Mouse (Mus musculus): ENCODE measurements at regions not wholly inside any gene's neighbourhood (a gene's known extent, or its start where the extent isn't known, plus 50 kb on each side); places are given as distances from the start of the nearest gene placed in this dataset.

GRCm38 (mm10) chr16:77365254-77365653 is 236.6 kb downstream of the Gm11146 start:
- no peak overlapping the region for H3K27ac ChIP-seq (ENCODE audit: low read depth, low read length)
- H3K9me3 ChIP-seq (ENCODE audit: control insufficient read depth, low read length), result no peaks in the 10 kb centered on the region
- no peak overlapping the region for H3K4me2 ChIP-seq (replicated peaks; ENCODE audit: low read depth, low read length)
- no peaks in the 10 kb centered on the region for H3K4me1 ChIP-seq (ENCODE audit: control insufficient read depth, insufficient read depth, low read length)
- H3K4me3 ChIP-seq (ENCODE audit: low read length), result no peak overlapping the region
- no peak for ATAC-seq (ENCODE audit: low FRiP score, low TSS enrichment)
- H3K36me3 ChIP-seq (ENCODE audit: control insufficient read depth, insufficient read depth, low read length), result no peaks in the 10 kb centered on the region
- H3K9ac ChIP-seq (ENCODE audit: low read depth, low read length), result no peak overlapping the region
- H3K27me3 ChIP-seq (ENCODE audit: control insufficient read depth, insufficient read depth, low read length), result no peaks in the 10 kb centered on the region
- WGBS, result 66% methylated on average over 2 of the region's 2 CpGs

- no peak for ATAC-seq (ENCODE audit: low FRiP score, low TSS enrichment)
- H3K36me3 ChIP-seq (ENCODE audit: control insufficient read depth, insufficient read depth, low read length), result no peaks in the 10 kb centered on the region
- H3K9me3 ChIP-seq (ENCODE audit: control insufficient read depth, low read length), result no peaks in the 10 kb centered on the region
- no peaks in the 10 kb centered on the region for H3K27me3 ChIP-seq (ENCODE audit: control insufficient read depth, insufficient read depth, low read length)
- no peak overlapping the region for H3K4me3 ChIP-seq (ENCODE audit: low read length)
- H3K27ac ChIP-seq (ENCODE audit: low read depth, low read length), result no peak overlapping the region
- no peak overlapping the region for H3K4me2 ChIP-seq (replicated peaks; ENCODE audit: low read depth, low read length)
- WGBS, result 91% methylated on average over 3 of the region's 3 CpGs
- no peak overlapping the region for H3K9ac ChIP-seq (ENCODE audit: low read depth, low read length)
- H3K4me1 ChIP-seq (ENCODE audit: control insufficient read depth, insufficient read depth, low read length), result no peaks in the 10 kb centered on the region
Observed at GRCm38 (mm10) chr16:77364439-77364838, 237.5 kb downstream of the Gm11146 start.

DNA sequence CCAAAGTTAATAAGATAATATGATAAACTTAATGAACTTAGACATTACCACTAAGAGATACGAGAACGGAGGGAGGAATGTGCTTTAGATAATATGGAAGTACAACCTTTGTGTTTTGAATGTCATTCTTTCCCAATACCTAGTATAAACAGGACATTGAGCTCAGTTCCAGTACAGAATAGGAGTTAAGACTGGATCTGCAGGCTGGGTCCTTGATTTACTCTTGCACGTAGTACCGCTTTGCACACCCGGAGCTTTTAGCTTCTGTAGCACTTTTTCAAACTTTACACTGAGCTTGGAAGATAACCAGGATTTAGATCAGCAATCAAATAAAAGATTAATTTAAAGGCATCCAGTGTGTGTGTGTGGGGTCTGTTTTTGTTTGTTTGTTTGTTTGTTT is 242.7 kb downstream of the Gm11146 start:
- Histone ChIP-seq H3K4me3 (ENCODE audit: low read length) (no peak overlapping the region), H3K36me3 (ENCODE audit: control insufficient read depth, insufficient read depth, low read length) (no peaks in the 10 kb centered on the region), H3K4me2 (replicated peaks; ENCODE audit: low read depth, low read length) (no peak overlapping the region), H3K9me3 (ENCODE audit: control insufficient read depth, low read length) (no peaks in the 10 kb centered on the region), H3K9ac (ENCODE audit: low read depth, low read length) (no peak overlapping the region), H3K27me3 (ENCODE audit: control insufficient read depth, insufficient read depth, low read length) (no peaks in the 10 kb centered on the region), H3K27ac (ENCODE audit: low read depth, low read length) (no peak overlapping the region), H3K4me1 (ENCODE audit: control insufficient read depth, insufficient read depth, low read length) (no peaks in the 10 kb centered on the region)
- WGBS, result 90% methylated on average over 5 of the region's 5 CpGs
- ATAC-seq (ENCODE audit: low FRiP score, low TSS enrichment), result no peak

DNA sequence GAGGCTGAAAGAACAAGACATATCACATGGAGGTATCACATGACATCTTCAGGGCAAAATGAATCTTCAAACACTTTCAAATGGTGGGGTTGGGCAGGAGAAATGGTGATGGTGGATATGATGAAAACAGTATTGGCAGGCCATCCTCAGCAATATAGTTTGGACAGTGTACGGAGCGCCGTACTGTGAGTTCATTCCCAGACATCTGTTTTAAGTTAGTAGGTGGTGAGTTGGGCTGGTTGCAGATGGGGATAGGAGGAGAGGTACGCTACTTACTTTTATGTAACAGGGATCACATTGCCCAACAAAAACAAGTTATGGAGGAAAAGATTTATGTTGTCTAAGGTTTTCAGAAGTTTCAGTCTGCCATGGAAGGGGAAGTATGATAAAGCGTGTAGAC is 246.6 kb downstream of the Gm11146 start:
- H3K4me3 ChIP-seq (ENCODE audit: low read length), result no peak overlapping the region
- H3K27me3 ChIP-seq (ENCODE audit: control insufficient read depth, insufficient read depth, low read length), result no peaks in the 10 kb centered on the region
- H3K36me3 ChIP-seq (ENCODE audit: control insufficient read depth, insufficient read depth, low read length), result no peaks in the 10 kb centered on the region
- WGBS, result 66% methylated on average over 5 of the region's 5 CpGs
- no peaks in the 10 kb centered on the region for H3K9me3 ChIP-seq (ENCODE audit: control insufficient read depth, low read length)
- H3K4me2 ChIP-seq (replicated peaks; ENCODE audit: low read depth, low read length), result no peak overlapping the region
- ATAC-seq (ENCODE audit: low FRiP score, low TSS enrichment), result no peak
- no peak overlapping the region for H3K9ac ChIP-seq (ENCODE audit: low read depth, low read length)
- no peaks in the 10 kb centered on the region for H3K4me1 ChIP-seq (ENCODE audit: control insufficient read depth, insufficient read depth, low read length)
- no peak overlapping the region for H3K27ac ChIP-seq (ENCODE audit: low read depth, low read length)

DNA sequence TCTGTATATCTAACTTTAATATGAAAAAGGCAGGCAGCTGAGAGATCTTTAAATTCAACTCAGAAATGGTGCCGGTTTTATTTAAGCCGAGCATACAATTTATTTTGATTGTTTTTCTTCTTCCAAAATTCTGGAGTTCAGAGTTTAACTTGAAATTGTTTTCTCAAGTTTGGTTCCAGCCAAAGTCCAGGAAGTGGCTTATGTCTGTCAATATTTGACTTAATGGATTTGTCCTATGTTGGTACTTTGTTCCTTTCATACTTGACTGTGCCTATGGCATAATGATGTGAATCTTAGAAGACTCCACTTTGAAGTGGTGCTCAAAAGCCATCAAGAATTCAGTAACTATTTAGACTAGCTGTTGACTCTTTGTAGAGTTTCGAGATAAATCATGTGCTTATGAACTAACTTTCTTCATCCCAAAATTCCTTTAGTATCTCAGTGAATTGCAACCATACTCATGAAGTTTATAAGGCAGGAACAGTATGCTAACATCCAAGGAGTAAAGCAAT is 247.6 kb downstream of the Gm11146 start:
- no peaks in the 10 kb centered on the region for H3K36me3 ChIP-seq (ENCODE audit: control insufficient read depth, insufficient read depth, low read length)
- 85% methylated on average over 3 of the region's 3 CpGs for WGBS
- ATAC-seq (ENCODE audit: low FRiP score, low TSS enrichment), result no peak
- H3K4me2 ChIP-seq (replicated peaks; ENCODE audit: low read depth, low read length), result no peak overlapping the region
- no peaks in the 10 kb centered on the region for H3K4me1 ChIP-seq (ENCODE audit: control insufficient read depth, insufficient read depth, low read length)
- H3K9ac ChIP-seq (ENCODE audit: low read depth, low read length), result no peak overlapping the region
- no peaks in the 10 kb centered on the region for H3K27me3 ChIP-seq (ENCODE audit: control insufficient read depth, insufficient read depth, low read length)
- H3K27ac ChIP-seq (ENCODE audit: low read depth, low read length), result no peak overlapping the region
- H3K9me3 ChIP-seq (ENCODE audit: control insufficient read depth, low read length), result no peaks in the 10 kb centered on the region
- no peak overlapping the region for H3K4me3 ChIP-seq (ENCODE audit: low read length)

DNA sequence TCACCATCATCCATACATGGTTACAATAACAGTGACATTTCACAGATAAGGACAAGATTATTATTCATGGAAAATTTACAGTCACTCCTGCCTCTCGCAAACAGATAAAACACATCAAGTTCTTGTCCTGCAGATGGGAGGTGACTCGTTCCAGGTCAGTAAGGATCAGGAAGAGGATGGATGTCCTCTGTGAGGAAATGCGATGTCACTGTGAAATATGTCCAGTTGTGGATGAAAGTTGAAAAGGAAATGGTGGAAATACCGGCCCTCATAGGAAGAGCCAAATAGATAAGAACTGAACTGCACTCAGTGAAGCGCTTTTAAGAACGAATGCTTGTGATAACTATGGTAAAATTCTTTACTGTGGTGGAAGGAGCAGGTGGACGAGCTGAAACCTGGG is 255.8 kb downstream of the Gm11146 start:
- Histone ChIP-seq H3K4me3 (ENCODE audit: low read length) (no peak overlapping the region), H3K36me3 (ENCODE audit: control insufficient read depth, insufficient read depth, low read length) (no peaks in the 10 kb centered on the region), H3K27ac (ENCODE audit: low read depth, low read length) (no peak overlapping the region), H3K9me3 (ENCODE audit: control insufficient read depth, low read length) (no peaks in the 10 kb centered on the region), H3K27me3 (ENCODE audit: control insufficient read depth, insufficient read depth, low read length) (no peaks in the 10 kb centered on the region), H3K9ac (ENCODE audit: low read depth, low read length) (no peak overlapping the region), H3K4me1 (ENCODE audit: control insufficient read depth, insufficient read depth, low read length) (no peaks in the 10 kb centered on the region), H3K4me2 (replicated peaks; ENCODE audit: low read depth, low read length) (no peak overlapping the region)
- 48% methylated on average over 7 of the region's 7 CpGs for WGBS
- 0 out of 2 replicates have a peak, but pooled peaks have one; percentile 39 for ATAC-seq (ENCODE audit: low FRiP score, low TSS enrichment)

DNA sequence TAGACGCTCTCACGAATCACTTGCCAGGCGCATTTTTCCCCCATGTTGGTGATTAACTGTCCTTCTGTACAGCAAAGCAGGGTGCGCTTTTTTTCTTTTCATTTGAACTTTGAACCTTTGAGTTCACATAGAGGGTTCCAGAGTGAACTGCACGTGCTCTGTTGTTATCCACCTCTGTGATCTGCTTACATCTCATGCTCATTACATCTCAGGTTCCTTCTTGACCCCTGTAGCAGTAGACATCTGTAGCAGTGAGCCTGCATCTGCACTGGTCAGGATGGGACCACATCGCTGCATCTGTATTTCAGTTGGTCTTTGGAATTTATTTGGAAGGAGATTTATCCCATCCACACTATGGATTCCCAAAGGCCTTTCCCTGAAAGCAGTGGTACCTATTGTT is 269.6 kb downstream of the Gm11146 start:
- Histone ChIP-seq H3K4me2 (replicated peaks; ENCODE audit: low read depth, low read length) (peak overlapping the region; percentile 21), H3K9me3 (ENCODE audit: control insufficient read depth, low read length) (no peaks in the 10 kb centered on the region), H3K27ac (ENCODE audit: low read depth, low read length) (peak overlapping the region; percentile 24; the same call in 1 of the 2 replicates), H3K27me3 (ENCODE audit: control insufficient read depth, insufficient read depth, low read length) (no peaks in the 10 kb centered on the region), H3K4me1 (ENCODE audit: control insufficient read depth, insufficient read depth, low read length) (0 out of 2 replicates have a peak, but pooled peaks cover 8% of the 10 kb centered on the region), H3K4me3 (ENCODE audit: low read length) (peak overlapping the region; percentile 4; the same call in 1 of the 2 replicates), H3K9ac (ENCODE audit: low read depth, low read length) (0 out of 2 replicates have a peak overlapping the region, but pooled peaks have one; percentile 4), H3K36me3 (ENCODE audit: control insufficient read depth, insufficient read depth, low read length) (no peaks in the 10 kb centered on the region; the same call in 1 of the 2 replicates)
- WGBS, result 52% methylated on average over 6 of the region's 6 CpGs
- no peak for ATAC-seq (ENCODE audit: low FRiP score, low TSS enrichment)

GRCm38 (mm10) chr16:77330996-77331395 is 270.9 kb downstream of the Gm11146 start:
- Histone ChIP-seq H3K36me3 (ENCODE audit: control insufficient read depth, insufficient read depth, low read length) (no peaks in the 10 kb centered on the region; the same call in 1 of the 2 replicates), H3K4me2 (replicated peaks; ENCODE audit: low read depth, low read length) (peak overlapping the region; percentile 53), H3K27me3 (ENCODE audit: control insufficient read depth, insufficient read depth, low read length) (no peaks in the 10 kb centered on the region), H3K27ac (ENCODE audit: low read depth, low read length) (peak overlapping the region; percentile 92), H3K9ac (ENCODE audit: low read depth, low read length) (peak overlapping the region; percentile 61; the same call in 1 of the 2 replicates), H3K4me1 (ENCODE audit: control insufficient read depth, insufficient read depth, low read length) (0 out of 2 replicates have a peak, but pooled peaks cover 8% of the 10 kb centered on the region), H3K4me3 (ENCODE audit: low read length) (peak overlapping the region; percentile 48), H3K9me3 (ENCODE audit: control insufficient read depth, low read length) (no peaks in the 10 kb centered on the region)
- 12% methylated on average over 8 of the region's 8 CpGs for WGBS
- no peak for ATAC-seq (ENCODE audit: low FRiP score, low TSS enrichment)

DNA sequence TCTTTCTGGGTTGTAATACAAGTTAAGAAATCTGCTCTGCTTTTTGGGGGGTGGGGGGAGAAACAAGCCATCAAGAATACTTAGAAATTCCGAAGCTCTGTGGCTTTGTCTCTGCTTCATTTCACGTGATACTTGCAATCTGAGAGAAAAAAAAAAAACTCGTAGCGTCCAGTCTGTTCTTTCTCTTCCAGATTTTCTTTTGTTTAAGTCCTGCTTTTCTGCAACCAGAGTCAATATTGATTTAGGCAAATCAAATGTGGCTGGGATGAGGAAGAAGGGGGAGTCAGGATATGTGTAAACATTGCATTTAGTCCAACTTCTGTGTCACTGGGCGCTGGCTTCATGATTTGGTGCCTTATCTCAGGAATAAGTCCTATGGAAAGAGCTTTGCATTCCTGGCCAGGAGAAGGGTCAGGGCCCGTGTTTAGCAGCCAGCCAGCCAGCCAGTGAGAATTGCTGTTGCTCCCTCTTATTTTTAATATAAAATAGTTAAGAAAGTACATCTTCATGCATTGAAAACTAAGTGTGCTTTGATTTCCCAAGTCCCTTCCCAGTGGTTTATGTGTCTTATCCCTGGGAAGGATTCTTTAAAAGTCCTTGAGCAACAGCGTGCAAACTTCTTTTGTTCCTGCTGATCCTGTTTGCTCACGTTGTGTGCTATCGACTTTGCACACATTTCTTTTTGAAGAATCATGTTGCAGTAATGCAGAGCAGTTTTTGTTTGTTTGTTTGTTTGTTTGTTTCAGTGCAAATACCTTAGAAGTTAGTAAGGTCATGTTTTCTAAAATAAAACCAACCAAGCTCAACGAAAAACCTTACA is 272.0 kb downstream of the Gm11146 start:
- Histone ChIP-seq H3K9me3 (ENCODE audit: control insufficient read depth, low read length) (no peaks in the 10 kb centered on the region), H3K4me3 (ENCODE audit: low read length) (peak overlapping the region; percentile 48), H3K27me3 (ENCODE audit: control insufficient read depth, insufficient read depth, low read length) (no peaks in the 10 kb centered on the region), H3K9ac (ENCODE audit: low read depth, low read length) (peak overlapping the region; percentile 61), H3K36me3 (ENCODE audit: control insufficient read depth, insufficient read depth, low read length) (no peaks in the 10 kb centered on the region), H3K4me2 (replicated peaks; ENCODE audit: low read depth, low read length) (peak overlapping the region; percentile 53), H3K4me1 (ENCODE audit: control insufficient read depth, insufficient read depth, low read length) (0 out of 2 replicates have a peak, but pooled peaks cover 8% of the 10 kb centered on the region), H3K27ac (ENCODE audit: low read depth, low read length) (peak overlapping the region; percentile 92)
- 8% methylated on average over 10 of the region's 10 CpGs for WGBS
- ATAC-seq (ENCODE audit: low FRiP score, low TSS enrichment), result peak; percentile 75
